Mouse (Mus musculus) inflammation-experienced regulatory T-cells, adult 6 months (primary cell): ENCODE results near the gene Trappc3. TPM values are rescaled to one million over a fixed set of nuclear protein-coding genes. Genes with fewer than 3 reads are reported as not detected.

ENCODE experiments used
- ATAC-seq: one replicate; pipeline ENCODE4 v1.8.0; 2017
- polyA plus RNA-seq, 3 experiments: library from polyadenylated mRNA; unstranded; fragments of 100-300 nt; shearing (Covaris generic); gene quantifications; one replicate each; pipeline ENCODE4 v1.2.1; 2017

The Trappc3 gene
- polyA plus RNA-seq, 3 experiments from 2014 or later: 55.8 to 71.3 (median 70.8) TPM

DNA sequence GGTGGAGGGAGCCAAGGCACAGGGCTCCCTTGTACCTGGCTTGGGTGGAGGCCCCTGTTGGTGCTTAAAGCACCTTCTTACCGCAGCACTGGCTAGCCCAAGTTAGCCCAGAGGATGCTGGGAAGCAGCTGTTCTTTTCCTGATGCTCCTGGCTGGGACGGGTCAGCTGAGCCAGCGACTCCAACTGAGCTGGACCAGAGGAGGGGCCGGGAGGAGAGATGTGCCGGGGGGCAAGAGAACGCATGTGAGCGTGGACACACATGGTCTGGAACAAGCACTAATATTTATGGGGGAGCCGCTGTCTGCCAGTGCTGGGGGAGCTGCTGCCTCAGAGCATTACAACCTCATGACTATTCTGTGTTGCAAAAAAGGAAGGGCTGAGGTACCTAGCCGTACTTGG lies 16.8 kb downstream of the Trappc3 start:
- no peak for ATAC-seq

DNA sequence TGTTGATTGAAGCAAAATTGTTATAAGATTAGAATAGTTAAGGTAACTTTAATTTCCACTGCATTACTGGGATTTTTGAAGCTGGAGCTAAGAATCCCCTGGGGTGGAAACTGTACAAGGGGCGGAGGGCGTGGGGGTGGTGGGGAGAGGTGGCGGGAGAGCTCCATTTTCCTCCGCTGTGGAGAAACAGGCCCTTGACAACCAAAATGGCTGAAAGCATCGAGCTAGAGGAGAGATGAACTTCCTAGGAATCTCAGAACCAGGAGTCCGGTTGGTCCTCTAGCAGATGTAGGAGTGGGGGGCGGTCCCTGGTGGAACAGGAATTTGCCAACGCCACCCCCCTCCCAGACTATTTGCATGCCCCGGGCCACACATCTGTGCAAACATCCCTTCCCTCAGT lies 19.6 kb downstream of the Trappc3 start:
- ATAC-seq: no peak

- no peak for ATAC-seq
Observed at GRCm38 (mm10) chr4:126283582-126283981, 21.5 kb downstream of the Trappc3 start.

- ATAC-seq: no peak
Observed at GRCm38 (mm10) chr4:126286492-126286891, 24.4 kb downstream of the Trappc3 start, which contains the start of gene Col8a2. Col8a2 (plus strand) TSS chr4:126286793.

DNA sequence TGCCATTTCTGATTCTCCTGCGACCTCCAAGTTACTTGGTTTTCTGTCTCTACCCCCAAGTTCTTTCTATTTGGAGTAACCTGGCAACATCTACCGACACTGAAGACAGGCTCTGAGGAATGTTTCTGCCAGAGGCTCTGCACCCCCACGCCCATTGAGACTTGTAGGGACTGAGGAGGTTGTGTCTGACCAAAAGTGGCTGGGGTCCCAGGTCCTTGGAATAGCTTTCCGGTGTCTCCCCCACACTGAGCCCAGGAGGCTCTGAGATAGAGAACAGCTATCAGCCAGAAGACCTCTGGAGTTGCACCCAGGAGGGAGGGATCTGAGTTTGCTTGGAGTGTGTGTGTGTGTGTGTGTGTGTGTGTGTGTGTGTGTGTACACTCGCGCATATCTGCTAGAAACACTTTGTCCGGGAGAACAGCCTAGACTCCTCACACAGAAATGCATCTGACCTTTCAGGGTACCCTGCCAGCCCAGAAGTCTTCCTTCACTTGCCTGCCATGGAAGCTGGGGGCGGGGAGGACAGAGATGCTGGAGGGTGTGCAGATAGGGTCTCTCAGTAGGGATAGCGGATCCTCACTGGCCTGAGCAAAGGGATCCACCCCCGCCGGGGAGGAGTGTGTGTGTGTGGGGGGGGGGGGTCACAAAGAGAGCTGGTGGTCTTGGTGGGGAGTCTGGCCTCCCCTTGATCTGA lies 25.3 kb downstream of the Trappc3 start:
- no peak for ATAC-seq

DNA sequence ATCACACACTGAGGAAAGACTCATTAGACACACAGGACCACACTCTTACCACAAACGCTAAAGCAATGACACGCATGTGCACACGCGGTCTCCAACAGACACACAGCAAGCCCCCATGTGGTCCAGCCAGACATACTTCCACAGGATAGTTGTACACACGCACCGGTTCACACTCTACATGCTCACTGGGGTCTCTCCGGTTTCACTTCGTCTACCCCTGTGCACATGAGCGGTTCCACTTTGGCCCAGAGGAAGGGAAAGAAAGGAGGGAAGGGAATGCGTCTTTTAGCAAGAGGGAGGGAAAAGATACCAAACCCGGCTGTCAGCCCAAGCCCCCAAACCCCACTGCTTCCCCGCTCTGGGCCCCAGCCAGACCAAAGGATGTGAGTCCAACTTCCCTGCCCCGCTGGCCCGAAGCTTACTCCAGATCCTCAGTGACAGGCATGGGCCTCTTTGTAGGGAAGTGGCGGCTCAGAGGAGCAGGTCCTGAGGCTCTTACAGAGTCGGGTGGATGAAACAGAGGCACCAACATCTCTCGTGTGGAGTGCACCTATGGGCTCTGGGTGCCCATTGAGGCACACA lies 26.1 kb downstream of the Trappc3 start:
- no peak for ATAC-seq

- no peak for ATAC-seq
Observed at GRCm38 (mm10) chr4:126290314-126290713, 28.2 kb downstream of the Trappc3 start.

GRCm38 (mm10) chr4:126291196-126291595 lies 29.1 kb downstream of the Trappc3 start:
- no peak for ATAC-seq

GRCm38 (mm10) chr4:126295152-126295551 lies 33.0 kb downstream of the Trappc3 start:
- no peak for ATAC-seq

DNA sequence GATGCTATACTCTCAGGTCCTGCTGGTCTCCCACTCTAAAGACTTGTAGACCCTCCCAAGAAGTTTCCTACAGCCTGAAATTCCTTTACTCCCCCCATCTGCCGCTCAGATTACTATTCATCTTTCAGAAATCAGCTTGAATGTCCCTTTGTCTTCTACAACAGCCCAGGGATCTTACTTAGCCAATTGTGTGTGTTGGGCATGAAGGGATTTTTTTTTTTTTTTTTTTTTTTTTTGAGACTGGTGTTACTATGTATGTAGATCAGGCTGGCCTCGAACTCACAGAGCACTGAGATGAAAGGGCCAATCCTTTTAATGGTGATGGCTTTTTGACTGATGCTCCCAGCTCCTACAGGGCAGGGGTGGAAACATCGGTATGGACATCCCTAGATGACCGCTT lies 33.8 kb downstream of the Trappc3 start:
- ATAC-seq: no peak

- ATAC-seq: peak; percentile 15
Observed at GRCm38 (mm10) chr4:126296617-126297101, 34.5 kb downstream of the Trappc3 start.

GRCm38 (mm10) chr4:126300916-126301583 lies 38.9 kb downstream of the Trappc3 start:
- peak; percentile 29 for ATAC-seq

DNA sequence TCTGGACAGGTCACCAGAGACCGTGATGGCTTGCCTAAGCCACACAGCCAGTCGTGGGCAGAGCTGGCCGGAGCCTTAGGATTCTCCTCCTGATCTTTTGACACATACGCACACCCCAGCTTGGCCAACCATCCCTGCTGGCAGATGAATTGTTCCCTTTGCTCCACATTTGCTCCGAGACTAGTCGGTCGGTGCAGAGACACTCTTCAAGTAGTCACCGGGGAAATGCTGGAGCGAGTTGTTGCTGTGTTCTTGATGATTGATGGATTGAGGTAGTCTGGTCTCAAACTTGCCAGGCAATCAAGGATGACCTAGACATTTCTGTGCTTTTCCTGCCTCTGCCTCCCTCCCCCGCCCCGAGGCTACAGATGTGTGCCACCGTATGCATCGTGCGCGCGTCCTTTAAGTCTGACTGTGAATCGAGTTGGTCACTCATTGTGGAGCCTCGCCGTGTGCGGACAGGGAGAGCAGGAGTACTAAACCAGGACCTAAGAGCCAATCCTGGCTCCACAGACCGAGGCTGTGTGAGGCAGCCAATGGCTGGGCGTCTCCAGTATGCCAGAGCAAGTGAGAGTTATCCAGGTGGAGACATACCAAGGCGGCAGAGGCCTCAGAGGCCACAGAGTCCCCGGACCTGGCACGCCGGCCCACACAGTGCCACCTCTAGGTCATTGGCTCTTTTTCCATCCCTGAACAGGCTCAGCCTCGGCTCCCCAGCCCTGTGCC lies 39.6 kb downstream of the Trappc3 start:
- no peak for ATAC-seq

DNA sequence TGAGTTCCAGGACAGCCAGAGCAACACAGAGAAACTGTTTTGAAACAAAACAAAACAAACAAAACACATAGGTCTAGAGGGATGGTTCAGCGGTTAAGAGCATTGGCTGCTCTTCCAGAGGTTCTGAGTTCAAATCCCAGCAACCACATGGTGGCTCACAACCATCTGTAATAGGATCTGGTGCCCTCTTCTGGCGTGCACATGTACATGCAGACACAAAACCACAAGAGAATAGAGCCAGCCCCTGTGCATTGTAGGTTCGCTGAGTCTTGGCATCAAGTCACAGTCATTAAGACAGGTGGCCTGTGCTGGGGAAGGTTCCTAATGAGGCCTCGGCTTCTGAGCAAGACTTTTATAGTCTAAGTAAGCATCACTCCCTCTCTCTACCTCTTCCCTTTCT lies 41.8 kb downstream of the Trappc3 start:
- ATAC-seq: no peak

DNA sequence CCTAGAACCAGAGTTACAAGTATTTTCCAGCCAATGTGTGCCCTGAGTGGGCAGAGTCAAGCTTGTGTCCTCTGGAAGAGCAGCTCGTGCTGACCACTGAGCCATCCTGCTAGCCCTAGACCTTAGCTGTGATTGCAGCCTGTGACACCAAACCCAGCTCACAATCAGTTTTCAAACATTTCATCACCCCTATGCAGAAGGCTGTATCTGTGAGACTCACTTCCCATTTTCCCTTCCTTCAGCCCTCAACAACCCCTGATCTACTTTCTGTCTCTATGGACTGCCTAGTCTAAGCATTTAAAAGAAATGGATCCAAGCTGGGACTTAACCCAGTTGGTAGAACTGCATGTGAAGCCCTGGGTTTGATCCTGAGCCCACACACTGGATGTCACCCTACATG lies 43.3 kb downstream of the Trappc3 start:
- ATAC-seq: no peak

DNA sequence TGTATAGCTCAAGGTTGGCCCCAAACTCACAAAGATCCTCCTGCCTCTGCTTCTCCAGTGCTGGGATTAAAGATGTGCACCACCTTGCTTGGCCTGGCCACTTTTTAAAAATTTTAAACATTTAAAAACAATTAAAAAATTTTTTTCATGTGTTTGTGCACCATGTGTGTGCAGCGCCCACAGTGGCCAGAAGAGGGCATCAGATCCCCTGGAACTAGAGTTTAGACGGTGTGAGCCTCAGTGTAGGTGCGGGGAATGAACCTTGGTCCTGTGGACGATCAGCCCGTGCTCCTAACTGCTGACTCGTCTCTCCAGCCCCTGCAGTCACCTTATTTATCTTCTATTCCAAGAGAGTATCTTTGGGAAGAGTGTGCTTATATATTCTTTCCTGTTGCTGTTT lies 43.9 kb downstream of the Trappc3 start:
- ATAC-seq: no peak

DNA sequence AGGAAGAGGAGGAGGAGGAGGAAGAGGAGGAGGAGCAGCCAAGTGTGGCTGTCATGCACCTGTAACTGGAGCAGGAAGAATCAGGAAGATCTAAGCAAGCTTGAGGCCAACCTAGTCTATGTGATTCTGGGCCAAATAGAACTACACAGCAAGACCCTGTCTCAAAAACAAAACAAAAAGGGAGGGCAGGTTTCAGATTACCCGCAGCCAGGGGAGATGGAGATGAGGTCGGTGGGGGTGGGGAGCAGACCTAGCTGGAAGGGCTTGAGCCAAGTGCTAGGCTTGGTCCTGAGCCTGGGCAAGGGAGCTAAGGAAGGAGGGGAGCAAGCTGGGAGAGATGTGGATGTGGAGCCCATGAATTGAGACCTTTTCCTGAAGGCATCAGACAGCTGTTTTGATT lies 44.7 kb downstream of the Trappc3 start:
- no peak for ATAC-seq

- no peak for ATAC-seq
Observed at GRCm38 (mm10) chr4:126309211-126309921, 47.2 kb downstream of the Trappc3 start.

GRCm38 (mm10) chr4:126309922-126310309 lies 47.8 kb downstream of the Trappc3 start:
- peak; percentile 52 for ATAC-seq

DNA sequence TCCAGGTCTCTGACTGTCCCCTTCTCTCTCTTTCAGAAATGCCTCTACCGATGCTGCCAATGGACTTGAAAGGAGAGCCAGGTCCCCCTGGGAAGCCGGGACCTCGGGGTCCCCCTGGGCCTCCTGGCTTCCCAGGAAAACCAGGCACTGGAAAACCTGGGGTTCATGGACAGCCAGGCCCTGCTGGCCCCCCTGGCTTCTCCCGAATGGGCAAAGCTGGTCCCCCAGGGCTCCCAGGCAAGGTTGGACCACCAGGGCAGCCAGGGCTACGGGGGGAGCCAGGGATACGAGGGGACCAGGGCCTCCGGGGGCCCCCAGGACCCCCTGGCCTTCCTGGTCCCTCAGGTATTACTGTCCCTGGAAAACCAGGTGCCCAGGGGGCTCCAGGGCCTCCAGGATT lies 48.2 kb downstream of the Trappc3 start:
- ATAC-seq: no peak

DNA sequence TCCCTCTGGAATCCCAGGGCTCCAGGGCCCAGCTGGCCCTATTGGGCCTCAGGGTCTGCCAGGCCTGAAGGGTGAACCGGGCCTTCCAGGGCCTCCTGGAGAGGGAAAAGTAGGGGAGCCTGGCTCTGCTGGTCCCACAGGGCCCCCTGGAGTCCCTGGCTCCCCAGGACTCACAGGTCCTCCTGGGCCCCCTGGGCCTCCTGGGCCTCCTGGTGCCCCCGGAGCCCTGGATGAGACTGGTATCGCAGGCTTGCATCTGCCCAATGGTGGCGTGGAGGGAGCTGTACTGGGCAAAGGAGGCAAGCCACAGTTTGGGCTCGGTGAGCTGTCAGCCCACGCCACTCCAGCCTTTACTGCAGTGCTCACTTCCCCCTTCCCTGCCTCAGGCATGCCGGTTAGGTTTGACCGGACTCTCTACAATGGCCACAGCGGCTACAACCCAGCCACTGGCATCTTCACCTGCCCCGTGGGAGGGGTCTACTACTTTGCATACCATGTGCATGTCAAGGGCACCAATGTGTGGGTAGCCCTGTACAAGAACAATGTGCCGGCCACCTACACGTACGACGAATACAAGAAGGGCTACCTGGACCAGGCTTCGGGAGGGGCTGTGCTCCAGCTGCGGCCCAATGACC lies 49.6 kb downstream of the Trappc3 start:
- no peak for ATAC-seq

DNA sequence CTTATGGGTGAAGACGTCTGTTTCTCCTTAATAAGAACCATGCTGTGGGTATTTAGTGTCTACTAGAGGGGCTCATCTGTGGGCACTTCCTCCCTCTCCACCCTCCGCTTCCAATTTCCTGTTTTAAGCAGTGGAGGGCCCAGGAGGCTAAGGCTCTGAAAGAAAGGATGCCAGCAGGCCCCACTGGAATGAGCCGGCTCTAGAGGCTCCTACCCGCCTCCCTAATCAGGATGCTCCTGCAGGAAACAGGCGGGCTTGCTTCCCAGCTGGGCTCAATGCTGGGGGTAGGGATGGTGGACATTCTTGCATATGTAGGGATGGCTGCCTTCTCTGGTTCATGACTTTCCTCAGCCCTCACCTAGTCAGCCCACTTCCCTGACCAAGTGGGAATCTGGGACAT lies 51.1 kb downstream of the Trappc3 start:
- ATAC-seq: no peak
